Mouse (Mus musculus): ENCODE measurements at regions not wholly inside any gene's neighbourhood (a gene's known extent, or its start where the extent isn't known, plus 50 kb on each side); places are given as distances from the start of the nearest gene placed in this dataset.

DNA sequence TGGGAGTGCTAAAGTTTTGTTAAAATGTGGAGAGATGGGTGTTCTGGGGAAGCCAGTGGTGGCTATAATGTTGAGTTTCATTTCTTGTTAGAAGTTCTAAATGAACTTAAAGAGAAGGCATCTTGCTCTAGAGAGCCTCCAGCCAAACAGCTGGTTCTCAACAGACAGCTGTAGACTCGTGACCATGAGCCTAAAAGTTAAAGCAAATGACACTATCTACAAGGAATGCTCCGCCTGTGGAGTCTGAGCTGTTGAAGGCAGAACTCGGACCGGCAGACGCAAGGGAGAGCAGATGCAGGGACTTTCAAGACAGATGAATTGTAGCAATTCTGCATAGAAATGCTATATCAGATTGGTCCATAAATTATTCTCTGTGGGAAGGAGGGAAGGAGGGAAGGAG lies 114.1 kb upstream of the Fn1 start:
- DNase-seq (ENCODE audit: low read depth, low spot score): no peak

DNA sequence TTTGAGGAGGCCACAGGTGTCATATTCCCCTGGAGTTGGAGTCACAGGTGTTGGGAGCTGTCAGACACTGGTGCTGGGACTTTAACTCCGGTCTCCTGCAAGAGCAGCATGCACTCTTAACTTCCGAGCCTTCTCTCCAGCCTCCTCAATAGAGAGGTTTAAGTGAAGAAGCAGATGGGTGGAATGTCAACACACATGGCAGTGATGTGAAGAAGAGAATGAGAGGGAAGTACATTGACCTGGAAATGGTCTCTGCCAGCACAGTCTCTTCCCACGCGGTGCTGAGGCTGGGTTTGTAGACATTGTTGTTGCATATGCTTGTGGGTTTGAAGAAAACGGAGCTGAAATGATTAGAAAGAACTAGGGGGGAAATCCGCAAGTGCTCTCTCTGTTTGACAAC lies 112.0 kb upstream of the Fn1 start:
- no peak for DNase-seq (ENCODE audit: low read depth, low spot score)

DNA sequence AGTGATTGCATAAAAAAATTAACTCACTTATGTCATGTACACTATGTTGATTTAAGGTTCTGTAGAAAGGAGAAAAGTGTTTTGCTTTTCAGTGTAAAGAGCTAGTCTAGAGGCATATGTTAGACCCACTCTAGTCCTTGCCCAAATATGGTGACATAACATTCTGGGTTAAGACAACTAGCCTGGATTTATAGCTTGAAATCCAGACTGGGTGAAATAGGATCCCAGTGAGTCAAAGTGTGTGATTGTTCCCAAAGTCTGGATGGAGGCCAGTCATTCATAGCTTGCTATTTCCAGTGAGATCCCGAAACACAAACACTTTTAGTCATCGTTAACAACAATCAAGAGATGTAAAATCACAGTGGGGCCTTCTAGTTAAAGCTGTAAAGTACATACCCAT lies 110.5 kb upstream of the Fn1 start:
- no peak for DNase-seq (ENCODE audit: low read depth, low spot score)

DNA sequence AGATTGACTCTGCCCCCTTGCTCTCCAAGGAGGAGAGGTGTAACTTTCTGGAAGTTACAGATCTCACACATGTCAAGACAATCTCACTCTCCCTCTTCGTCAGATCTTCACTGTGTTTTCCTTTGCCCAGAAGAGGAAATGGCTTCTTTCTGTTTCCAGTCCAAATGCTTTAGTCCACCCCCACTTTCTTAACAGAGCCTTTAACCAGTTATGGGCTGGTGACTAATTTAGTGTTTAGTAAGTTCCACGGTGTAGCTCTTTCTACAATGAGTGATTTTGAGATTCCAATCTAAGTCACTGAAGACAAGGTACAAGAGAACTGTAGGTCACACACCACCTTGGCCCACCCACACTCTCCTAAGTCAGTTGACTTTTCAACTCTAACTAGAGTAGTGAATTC lies 107.3 kb upstream of the Fn1 start:
- no peak for DNase-seq (ENCODE audit: low read depth, low spot score)

DNA sequence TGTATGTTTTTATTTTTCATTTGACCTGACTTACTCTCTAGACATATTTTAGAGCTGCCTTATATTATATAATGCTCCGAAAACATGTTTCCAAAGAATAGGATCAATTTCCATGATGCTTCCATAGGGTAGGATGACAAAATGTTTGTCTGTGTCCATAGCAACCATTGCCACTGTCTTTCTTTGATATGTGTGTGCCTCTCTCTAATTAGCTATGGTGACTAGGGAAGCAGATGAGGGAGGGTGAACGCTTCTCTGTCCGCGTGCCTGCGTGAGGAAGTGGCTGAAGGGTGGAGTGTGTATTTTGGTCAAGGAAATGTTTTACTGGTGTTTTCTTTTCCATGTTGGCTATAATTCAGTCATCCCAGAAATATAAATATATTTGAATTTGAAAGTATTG lies 104.2 kb upstream of the Fn1 start:
- no peak for DNase-seq (ENCODE audit: low read depth, low spot score)

DNA sequence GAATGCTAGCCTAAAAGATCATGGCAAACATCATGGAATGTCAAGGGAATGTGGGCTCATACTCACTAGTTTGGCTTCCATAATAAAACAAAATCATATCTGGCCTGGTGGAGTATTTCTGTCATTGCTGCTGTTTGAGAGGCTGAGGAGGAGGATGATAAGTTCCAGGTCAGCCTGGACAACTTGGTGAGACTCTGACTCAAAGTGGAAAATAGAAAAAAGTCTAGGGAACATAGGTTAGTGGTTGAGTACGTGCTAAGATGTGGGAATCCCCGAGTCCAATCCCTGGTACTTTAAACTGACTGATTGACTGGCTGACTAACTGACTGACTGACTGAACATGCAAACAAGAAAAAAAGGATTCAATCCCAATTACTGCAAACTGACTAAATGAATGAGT lies 103.2 kb upstream of the Fn1 start:
- DNase-seq (ENCODE audit: low read depth, low spot score): no peak

DNA sequence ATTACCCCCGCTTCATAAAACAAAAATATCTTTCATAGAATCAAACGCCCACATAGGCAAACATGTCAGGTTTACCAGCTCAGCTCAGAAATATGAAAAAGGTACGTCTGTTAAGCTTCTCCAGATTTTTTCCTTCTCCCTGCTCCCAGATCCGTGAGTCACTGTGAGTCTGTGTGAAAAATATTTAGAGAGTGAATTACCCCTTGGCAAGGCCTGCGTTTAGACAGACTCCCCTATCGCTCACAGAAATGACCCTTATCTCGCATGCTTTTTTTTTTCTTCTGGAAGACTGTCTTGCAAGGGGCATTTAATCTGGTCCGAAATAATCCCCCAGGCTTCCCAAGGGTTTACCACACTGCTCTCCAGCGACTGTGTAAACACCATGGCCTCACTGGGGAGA lies 102.4 kb upstream of the Fn1 start:
- no peak for DNase-seq (ENCODE audit: low read depth, low spot score)

DNA sequence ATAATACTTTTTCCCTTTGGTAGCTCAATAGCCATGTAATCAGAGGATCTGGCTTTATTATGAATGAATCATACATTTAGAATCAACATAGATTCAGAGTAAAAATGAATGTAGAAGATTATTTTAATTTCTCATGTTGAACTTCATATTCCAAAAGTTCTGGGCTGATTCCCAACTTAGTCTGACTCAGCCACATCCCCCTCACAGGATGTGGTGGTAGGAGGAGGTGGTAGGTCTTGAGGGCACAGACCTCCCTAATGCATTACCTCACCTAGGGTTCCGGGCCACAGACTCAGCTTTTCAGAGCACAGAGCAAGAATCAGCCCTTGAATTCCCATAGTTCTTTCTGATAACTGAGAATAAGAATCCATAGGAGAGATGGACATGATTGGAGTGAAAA lies 99.4 kb upstream of the Fn1 start:
- no peak for DNase-seq (ENCODE audit: low read depth, low spot score)

DNA sequence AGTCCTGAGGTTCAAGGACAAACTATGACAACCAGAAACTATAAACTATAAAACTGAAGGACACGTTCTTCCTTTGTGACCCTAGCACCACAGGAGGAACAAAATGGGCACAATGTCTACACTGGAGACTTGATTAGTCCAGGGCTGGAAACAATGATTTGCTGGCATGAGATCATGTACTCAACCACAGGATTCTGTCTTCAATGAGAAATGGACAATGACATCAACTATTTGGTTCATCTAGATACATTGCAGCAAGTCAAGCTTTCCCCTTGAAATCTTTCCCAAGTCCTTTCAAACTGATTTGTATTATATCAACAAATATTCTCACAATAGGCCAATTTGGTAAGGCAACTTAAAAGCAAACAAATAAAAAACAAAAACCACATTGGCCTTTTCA lies 98.6 kb upstream of the Fn1 start:
- DNase-seq (ENCODE audit: low read depth, low spot score): no peak

DNA sequence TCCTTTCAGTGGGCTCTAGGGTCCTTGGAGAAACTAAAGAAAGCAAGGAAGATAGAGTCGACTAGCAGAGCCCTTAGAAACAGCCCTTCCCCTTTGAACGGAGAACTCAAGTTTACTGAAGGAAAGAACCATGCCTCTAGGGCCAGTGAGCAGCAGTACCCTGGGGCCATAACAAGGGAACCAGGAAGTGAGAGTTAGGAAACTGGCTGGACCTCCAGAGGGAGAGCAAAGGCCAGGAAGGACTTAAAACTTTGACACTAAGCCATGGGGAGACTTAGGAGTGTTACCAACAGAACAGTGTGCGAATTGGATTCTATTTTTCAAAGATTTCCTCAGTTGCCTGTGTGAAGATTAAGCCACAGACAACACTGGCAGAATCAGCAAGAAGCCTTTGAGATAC lies 82.6 kb upstream of the Fn1 start:
- no peak for DNase-seq (ENCODE audit: low read depth, low spot score)

DNA sequence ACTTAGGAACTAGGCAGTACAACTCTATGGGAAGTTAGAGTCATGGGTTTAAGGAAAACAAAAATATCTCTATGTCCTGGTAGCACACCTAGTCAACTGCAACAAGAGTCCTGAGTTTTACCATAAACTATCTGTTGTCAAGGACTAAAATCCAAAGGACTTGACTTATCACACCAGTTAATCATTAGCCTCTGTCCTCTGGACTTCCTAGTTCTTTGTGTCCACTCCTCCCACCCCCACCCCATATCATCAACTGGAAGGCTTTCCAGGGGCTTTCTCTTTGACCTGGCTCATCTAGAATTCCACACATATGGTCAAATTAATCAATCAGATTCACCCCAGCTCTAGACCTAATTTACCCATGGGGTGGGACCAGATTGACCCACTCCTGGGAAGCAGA lies 78.6 kb upstream of the Fn1 start:
- no peak for DNase-seq (ENCODE audit: low read depth, low spot score)

DNA sequence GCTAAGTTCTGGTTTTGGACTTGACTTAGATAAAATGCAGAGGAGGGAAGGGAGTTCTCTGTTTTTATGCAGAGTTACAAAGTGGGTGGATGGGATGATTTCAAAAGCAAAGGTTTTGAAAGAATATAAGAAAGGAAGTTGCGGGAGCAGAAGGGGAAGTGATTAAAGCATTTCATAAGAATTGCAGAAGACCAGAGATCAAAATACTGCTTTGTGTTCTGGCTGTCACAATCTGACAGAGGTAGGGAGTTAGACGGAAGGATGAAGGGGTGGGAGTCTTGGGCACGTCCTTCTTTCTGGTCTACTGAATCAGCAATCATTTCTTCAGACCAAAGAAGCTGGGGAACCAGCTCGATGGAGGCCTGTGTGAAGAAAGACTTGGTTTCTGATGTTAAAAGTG lies 78.0 kb upstream of the Fn1 start:
- DNase-seq (ENCODE audit: low read depth, low spot score): no peak

DNA sequence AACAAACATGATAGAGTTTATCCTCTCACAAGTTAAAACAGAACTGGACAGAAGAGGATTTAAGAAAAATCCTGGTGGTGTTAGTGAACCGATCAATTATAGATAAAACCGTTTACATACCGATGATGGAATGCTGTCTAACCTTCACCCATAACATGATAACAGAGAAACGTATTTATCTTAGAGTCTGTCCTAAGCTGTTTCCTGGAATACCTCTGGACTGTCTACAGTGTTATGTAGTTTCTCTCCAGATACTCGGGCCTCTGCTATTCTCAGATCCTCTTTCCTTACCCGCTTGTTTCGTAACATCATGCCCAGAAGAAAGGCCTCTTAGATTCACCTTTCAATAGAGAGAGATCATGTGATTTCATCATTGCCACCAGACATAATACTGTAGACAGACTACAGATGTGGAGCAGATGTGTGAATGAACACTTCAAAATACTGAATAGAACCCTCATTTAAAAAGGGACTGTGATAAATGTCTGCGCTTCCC lies 75.9 kb upstream of the Fn1 start:
- no peak for DNase-seq (ENCODE audit: low read depth, low spot score)

DNA sequence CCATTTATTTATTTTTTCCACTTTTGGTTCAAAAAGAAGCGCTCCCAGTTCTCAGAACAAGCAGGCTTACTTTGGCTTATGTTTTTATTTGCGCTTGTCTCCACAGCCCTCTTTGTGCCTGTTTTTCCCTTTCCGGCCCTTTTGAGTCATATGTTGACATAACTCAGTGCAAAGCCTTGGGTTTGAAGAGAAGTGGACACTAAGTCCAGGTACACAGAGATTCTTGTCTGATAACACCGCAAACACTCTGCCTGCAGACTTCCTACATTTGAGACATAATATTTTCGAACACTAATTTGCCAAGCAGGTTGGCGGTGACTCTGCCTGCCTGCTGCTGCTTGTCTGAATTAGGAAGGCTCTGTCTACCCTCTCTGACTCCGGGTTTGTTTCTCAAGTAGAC lies 70.8 kb upstream of the Fn1 start:
- DNase-seq (ENCODE audit: low read depth, low spot score): no peak

DNA sequence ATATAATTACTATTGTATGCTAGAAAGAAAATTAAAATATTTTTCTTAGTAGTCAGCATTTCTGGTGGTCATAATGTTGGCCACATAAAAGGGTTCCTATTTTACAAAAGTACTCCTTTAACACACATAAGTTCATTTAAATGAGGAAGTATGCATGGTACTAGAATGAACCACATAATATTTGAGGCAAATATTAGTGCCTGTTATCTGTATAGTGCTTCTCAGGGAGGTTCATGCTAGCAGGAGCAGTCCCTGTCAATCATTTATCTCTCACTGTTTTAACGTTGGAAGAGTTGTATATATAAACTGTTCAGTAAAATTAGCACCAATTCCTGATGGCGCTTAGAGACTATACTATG lies 70.0 kb upstream of the Fn1 start:
- no peak for DNase-seq (ENCODE audit: low read depth, low spot score)

DNA sequence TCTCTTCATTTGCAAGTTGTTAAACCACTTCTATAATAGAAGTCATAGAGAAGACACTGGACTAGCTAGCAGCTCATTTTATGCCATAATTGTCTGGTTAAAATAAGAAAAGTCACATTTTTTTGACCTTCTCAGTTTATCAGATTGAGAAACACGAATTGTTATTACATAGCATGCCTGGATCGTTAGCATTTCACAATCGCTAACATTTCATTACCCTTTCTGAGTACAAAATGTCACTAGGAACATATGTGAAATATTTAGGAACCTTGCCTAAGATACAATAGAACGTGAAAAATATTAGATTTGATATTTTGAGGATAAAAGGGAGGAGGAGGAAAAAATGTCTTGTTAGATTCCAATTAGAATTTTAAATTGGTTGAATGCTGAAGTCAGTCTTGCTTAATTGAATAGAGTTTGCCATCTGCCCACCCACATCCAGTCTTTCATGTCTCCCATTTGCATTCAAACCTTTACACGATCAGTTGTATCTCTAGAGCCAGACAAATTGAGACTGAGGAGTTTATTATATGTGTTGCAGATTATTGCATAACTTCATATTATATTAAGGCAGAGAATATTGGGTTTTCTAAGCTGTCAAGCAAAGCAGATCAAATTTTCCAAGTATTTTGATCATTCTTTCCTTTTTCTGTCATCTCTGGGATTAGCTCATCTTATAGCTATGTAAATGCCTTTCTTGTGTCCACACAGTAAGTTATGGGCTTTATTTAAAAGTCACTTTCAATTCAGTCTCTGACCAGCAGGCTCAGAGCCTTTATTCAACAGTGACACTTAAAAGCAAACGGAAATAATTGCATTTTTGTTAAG lies 69.4 kb upstream of the Fn1 start:
- no peak for DNase-seq (ENCODE audit: low read depth, low spot score)
